Mouse (Mus musculus) heart, postnatal 0 days (tissue): ENCODE results near the gene Pcsk4.

Experiments used
- CTCF ChIP-seq: IDR thresholded peaks from 2 replicates; pipeline ENCODE4 v1.5.1; 2016; ENCODE audit warnings: antibody characterized with exemption, control low read depth, low read depth
- EP300 ChIP-seq: IDR thresholded peaks from 2 replicates; pipeline ENCODE4 v1.6.1; 2016; ENCODE audit warnings: antibody characterized with exemption, low read depth

DNA sequence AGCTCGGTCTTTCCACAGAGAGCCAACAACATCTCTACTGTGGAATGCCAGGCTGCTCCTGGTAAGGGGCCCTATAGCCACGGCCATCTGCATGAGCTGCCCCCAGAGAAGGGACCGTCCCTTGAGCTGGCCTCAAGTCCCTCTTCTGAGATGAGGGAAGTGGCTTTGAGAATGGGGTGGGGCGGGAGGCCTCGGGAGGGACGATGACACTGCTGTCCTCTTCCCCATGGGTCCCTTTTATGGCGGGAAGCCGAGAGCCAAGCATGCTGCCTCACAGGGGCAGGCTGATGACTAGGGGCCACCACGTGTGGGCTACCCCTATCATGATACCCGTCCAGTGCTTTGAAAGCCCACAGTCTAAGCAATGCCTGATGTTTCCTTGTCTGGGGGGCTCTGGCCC lies 12.3 kb downstream of the Pcsk4 start:
- TF ChIP-seq CTCF (no peak), EP300 (no peak)
